Mouse (Mus musculus): Measurements from ENCODE around the gene Fam20a. TPM values are rescaled to one million over a fixed set of nuclear protein-coding genes. Genes with fewer than 3 reads are reported as not detected.

Gene Fam20a
- total RNA-seq, 2 experiments from 2014 or later, result 11.8 to 15.7 TPM

DNA sequence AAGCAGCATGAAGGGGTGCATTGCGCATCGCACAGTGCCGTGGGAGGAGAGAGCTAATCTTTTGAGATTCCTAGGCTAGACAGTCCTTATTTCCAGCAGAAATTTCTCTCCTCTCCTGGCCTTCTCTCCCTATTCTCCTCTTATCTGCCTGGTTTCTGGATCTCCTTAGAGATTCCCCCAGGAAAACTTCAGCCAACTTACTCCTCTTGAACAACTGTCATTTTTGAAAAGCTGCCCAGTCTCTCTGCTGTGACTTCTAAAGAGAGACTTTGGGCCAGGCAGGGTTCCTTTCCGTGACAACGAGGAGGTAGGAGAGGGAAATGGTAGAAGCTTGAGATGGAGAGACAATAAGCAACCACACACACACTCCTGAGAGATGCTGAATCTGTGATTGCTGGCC, 4.6 kb downstream of the Fam20a start:
- DNase-seq (ENCODE audit: low spot score in 2 of 2), result no peak

DNA sequence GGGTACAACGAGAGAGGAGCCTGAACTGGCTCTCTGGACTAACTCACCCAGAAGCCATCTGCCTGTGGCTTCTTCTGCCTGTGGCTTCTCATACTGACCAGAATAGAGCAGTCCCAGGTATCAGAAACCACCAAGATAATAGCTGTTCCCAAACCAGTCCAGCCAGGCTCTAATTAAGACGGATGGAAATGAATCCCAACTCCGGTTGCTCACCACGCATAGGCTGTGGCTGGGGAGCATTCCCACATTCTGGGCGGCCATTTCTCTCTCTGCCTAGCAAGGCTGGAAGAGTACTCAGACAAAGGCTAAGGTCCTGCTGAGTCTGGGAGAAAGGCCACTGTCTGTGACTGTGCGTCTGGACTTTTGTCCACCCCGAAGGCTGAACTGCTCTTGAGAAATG, 5.1 kb downstream of the Fam20a start:
- no peak for DNase-seq (ENCODE audit: low spot score in 2 of 2)

DNA sequence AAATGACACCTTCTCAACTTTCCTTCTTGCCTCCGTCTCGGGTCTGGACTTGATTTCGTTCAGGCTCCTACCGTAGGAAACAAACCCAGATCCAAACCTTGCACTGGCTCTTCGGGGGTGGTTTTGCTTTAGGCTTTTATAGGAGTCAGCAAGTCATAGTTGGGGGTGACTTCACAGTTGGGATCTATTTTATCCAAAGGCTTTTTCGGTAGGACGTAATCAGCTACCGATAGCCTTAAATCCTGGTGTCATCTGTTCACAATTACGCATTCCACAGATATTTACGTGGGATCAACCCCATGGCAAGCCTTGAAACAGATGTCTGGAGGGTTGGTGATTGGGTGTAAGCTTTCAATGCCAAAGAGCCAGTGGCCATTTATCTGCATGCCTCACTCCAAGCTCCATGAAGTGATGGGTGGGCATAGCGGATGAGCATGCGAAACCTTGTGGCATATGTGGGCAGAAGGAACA, 6.7 kb downstream of the Fam20a start:
- DNase-seq (ENCODE audit: low spot score in 2 of 2), result no peak

DNA sequence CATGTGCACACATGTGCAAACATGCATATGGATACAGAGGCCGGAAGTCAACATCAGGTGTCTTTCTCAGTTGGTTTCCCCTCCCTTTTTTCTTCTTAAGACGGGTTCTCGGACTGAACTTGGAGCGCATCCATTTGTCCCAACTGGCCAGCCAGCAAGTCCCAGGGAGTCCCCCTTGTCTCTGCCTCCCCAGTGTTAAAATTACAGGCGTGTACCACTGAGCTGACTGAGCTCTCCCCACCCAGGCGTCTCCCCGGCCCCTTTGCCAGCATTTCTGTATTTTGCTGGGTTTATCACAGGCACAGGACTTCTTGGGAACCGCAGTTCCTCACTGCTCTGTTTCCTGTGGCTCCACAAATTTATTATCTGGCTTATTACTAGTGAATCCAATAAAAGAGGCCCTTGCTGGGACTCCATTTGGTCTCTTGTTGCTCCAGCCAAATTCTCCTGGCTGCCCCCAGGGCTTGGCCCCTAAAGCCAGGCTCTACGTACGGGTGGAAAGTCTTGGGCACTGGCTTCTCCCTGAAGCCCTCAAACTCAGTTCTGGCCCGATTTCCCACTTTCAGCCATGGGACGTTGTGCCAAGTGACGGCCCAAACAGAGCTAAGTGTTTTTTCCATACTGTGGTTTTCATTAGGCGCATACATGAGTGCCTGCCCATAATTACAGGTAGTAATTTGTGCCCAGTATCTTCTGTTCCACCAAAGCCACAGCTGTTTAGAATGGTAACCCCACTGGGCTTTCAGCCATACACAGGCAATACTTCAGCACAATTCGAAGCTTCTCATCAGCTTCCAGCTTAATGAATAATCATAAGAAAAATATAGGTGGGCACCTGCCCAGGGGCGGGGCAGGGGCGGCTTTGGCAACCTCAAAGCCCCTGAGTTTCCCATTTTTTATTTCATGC, 7.5 kb downstream of the Fam20a start:
- no peak for DNase-seq (ENCODE audit: low spot score in 2 of 2)

DNA sequence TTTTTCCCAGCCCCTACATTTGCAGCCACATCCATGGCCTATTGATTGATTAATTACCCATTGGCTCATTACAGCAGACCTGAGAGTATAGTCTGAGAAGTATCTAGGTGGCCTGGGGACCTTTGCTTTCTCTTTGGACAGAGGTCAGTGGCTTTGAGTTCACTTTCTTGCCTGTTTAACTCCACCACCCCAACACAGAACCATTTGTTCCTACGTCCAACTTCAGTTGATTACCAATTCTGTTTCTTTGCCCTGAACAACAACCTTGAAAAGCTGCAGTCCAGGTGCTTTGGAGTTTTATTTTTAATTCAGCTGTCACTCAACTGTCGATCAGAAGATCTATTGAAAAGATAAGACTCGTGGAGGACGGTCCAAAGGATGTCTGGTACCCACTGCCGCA, 12.6 kb downstream of the Fam20a start:
- DNase-seq (ENCODE audit: low spot score in 2 of 2), result no peak

DNA sequence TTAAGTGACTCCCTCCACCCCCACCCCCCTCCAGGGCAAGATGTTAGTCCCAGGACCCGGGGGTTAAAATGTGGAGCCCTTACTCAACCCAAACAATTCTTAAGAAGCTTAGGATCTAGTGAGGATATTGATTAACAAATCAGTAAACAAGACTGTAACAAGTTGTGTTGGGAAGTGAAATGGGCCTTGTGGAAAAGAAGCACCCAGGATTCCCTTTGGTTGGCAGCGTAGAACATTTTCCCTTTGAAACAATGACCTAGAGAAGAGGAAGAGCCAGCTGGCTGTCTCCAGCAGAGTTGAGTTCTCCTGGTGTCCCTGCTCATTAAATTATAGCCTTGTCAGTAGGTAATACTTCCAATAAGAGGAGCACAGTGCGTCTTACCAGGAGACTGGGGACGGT, 13.3 kb downstream of the Fam20a start:
- DNase-seq (ENCODE audit: low spot score in 2 of 2), result no peak

DNA sequence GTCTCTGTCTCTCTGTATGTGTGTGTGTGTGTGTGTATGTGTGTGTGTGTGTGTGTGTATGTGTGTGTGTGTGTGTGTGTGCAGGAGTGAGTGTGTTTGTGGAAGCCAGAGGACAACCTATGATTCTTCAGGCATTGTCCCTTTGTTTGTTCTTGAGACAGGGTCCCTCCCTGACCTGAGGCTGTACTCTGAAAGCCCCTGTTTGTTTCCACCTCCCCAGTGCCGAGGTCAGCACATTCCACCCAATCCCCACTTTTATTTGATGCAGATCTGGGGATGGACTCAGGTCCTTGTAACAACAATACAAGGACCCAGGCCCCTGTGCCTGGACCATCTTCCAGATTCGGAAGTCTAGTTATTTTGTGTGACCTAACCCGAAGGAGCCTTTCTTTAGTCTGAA, 14.6 kb downstream of the Fam20a start:
- DNase-seq (ENCODE audit: low spot score in 2 of 2), result no peak

DNA sequence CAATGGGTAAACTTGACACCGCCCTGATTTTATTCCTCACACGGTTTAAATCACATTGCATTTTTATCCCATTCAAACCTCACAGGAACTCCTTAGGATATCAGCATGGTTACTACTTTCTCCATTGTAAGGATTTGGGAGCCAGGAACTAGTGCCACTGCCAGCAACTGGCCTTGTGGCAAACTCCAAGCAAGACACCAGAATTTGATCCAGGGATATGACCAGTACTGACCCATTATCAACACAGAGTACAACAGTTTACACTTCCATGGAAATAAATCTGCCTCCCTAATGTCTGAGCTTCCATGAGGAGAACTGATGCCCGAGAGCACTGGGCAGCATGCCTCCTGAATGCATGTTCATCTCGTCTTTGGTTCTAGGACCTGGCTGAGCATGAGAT, 15.5 kb downstream of the Fam20a start:
- DNase-seq (ENCODE audit: low spot score in 2 of 2), result no peak

DNA sequence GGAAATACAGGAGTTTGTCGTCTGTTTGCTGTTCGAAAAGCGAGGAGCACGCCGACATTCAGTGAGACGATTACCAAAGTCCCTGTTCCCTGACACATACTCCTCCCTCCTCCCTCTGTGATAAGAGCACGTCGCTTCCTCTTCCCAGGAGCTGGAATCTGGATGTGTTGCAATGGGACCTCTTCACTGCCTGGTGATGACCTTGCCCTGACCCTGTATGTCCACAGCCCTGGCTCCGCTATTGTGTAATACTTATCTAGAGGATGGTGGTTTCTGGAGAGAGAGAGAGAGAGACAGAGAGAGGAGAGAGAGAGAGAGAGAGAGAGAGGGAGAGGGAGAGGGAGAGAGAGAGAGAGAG, 16.0 kb downstream of the Fam20a start:
- DNase-seq (ENCODE audit: low spot score in 2 of 2), result no peak

DNA sequence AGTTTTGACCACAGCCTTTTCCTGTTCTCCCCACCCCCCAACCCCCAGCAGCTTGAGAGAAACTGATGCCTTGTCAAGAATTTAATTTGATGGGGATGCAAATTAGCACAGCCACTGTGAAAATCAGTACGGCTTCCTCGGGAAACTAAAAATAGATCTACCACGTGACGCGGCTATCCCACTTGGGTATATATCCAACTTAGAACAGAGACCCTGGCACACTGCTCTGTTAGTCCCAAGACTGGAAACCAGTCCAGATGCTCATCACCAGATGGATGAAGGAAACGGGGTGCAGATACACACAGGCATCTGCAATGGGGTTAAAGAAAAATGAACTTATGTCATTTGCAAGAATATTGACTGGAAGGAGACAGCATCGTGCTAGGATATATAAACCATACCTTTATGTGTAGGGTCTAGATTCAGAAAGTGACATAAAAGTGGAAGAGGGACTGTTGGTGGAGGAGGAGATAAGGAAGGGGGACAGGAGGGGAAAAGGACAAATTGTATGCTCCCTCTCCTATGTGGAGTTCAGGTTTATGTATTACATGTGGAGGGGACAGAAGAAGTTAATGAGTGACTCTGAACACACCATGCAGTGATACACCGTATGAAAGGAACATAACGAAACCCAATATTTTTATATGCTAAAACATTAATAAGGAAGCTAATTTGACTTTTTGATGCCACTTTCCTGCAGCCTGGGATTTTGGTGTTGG, 16.6 kb downstream of the Fam20a start:
- no peak for DNase-seq (ENCODE audit: low spot score in 2 of 2)

DNA sequence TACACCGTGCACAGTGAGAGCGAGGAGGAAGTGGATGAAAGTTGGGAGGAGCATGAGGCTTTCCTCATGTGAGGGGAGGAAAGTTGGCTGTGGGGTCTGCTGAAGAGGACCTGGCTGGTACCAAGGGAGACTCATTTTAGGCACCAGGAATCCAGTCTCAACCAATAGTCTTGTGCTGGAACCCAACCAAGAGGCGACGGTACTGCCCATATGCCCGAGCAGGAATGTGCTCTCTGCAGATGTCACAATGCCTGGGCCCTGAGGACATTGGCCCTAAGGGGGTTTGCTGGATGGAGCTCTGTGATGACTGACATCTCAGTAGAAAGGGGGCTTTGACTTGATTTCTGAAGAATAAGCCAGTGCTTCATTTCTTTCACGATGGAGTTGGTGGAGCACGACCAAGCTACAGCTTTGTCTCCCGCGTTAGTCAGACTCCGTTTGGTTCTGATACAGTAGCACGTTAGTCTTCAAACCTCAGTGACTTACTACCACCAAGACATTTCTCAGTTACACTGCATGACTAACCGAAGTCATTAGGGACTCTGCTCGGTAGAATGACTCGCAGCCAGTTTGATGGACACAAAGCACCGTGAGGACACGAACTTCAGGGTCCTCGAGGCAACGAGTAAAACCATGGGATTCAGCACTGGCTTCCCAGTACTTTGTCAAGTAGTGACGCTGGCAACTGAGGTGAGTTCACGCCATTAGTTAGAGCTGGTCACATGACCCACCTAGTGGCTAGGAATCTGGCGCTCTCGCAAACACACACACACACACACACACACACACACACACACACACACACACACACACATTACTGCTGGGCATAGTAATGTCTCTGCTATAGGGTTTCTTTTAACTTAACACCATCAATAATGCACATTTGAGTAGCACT, 17.5 kb downstream of the Fam20a start:
- DNase-seq (ENCODE audit: low spot score in 2 of 2), result no peak

DNA sequence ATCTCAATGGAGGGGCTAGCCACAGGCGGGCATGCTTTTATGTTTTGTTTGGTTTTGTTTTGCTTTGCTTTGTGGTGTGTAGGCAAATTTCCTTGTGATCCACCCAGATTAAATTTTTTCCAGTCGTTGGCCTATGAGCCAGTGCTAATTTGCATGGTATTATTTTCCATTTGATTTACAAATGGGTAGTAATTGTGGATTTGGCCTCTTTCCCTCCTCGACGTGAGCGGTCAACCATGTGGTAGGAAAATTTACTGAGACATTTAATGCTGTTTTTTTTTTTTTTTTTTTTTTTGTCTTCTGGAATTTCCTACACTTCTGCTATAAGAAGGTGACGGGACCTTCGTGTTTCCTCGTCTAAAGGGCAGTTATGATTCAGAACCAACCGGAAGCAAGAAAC, 18.2 kb downstream of the Fam20a start:
- no peak for DNase-seq (ENCODE audit: low spot score in 2 of 2)

DNA sequence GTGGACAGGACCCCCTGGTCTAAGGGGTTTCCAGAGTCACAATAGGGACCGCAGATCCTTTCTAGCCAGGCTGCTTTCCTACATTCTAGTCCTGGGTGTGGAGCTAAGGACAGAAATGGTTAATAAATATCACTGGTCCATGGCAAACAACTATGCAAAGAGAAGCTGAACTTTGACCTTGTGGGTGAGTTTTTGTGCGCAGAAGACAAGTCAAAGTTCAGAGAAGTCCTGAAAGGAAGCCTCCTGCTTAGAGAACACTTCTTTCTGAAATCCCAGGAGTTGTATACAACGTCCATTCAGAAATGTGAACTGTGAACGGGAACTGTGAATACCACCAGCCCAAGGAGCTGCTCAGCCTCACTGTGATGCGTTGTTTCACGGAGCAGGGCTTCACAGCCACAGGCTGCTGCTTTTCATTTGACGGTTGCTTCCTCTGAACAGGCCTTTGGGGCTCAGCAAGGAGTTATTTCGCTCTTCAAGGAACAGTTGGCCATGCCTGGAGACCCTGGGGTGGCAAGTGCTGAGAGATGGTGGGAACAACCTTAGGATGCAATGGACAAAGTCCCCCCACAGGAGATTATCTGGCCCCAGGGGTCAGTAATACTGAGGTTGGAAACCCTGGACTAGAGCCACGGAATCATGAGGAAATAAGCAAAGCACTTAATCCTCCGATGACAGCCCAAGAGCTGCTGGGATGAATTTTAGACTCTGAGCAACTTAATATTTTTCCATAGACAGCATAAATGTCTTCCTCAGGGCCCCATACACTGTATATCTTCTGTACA, 19.9 kb downstream of the Fam20a start:
- DNase-seq (ENCODE audit: low spot score in 2 of 2), result no peak

DNA sequence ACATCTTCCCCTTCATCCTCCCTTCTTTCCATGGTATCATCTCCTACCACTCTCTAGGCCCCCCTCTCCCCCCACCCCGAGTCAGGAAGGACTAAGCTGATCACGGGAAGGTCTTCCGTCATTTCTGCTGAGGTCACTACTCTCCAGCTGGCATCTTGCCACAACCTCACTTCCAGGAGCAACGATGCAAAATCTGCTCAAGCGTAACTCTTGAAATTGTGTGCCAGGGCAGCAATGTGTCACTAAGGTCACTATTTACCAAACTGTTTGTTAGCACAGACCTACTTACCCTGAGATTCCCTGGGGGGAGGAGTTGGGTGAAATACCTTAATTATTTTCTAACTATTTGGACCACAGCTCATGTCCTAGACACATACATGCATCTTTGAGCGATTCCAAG, 21.3 kb downstream of the Fam20a start:
- DNase-seq (ENCODE audit: low spot score in 2 of 2), result peak in 1 of 2 experiments; percentile 21

DNA sequence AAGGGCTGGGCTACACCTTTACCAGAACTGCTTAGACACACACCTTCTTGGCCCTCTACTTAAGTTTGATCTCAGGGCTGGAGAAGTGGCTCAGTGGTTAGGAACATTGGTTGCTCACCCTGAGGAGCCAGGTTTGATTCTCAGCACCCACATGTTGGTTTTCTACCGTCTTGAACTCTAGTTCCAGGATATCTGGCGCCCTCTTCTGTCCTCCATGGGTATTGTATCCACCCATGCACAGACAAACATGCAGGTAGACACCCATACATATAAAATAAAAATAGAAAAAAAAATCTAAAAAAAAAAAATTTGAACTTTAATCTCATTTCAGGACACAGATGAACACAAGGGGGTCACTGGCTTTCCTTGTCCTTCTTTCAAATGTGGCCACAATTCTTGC, 22.3 kb downstream of the Fam20a start:
- DNase-seq (ENCODE audit: low spot score in 2 of 2), result no peak

DNA sequence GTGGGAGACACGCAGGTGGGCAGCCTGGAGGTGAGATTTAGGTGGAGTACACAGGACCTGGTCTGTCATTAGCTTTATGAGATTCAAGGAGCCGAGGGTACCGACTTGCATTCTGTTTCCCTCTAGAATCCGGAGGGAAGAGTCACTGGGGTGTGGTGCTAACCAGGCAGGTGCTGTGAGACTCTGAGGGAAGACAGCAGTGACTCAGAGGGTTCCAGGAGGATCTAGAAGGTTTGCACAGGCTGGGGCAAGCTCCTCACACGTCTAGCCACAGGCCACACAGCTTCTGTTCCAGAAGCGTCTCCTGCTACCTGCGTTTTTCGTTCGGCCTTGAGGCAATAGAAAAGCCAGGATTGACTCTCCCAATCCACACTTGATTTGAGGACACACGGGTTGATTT, 23.3 kb downstream of the Fam20a start:
- no peak for DNase-seq (ENCODE audit: low spot score in 2 of 2)

DNA sequence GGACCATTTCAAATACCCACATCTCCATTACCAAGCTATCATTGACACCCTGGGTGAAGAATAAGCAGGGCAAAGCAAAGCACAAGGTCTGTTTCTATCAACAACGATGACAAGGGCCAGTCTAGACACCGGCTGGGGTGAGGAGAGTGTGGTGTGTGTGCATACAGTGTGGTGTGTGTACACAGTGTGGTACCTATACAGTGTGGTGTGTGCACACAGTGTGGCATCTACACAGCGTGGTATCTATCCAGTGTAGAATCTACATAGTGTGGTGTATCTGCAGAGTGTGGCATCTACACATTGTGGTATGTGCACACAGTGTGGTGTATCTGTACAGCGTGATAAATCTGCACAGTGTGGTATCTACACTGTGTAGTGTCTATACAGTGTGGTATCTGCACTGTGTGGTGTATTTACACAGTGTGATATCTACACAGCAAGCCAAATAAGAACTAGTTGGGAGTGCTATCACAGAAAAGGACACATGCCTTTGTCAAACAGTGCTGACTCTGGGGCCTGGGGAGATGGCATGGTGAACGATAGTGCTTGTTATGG, 24.9 kb downstream of the Fam20a start:
- no peak for DNase-seq (ENCODE audit: low spot score in 2 of 2)

DNA sequence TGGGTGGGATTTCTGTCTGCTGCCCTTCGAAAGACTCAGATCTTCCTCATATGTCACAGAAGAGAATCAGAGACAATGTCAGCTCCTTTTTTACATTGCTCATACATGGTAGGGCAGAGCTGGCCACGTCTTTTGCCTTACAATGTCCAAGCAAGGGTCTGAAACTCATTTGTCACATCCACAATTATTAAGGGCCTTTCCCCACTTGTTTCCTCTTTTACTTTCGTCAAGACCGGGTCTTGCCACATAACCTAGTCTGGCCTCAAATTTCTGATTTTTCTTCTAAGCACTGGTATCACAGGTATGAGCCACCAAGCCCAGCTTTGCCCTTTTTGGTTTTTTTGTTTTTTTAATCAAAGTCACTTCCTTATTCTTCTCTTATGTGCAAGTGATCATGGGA, 25.6 kb downstream of the Fam20a start:
- no peak for DNase-seq (ENCODE audit: low spot score in 2 of 2)

DNA sequence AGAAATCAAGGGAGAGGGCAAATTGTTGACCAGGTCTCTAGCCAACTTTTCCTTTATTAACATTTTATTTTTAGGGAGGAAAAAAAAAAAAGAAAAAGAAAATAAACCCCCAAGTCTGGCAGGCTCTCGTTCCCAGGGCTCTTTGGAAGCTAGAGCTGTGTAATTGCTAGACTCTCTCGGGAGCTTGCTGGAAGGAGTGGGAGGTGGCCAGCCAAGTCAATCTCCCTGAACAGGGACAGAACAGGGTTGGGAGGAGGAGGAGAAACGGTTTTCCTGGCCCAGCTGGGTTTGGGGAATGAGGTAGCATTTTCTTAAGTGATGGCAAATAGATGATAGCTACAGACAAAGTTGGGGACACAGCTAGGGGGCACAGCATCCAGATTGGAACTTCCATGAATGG, 29.3 kb downstream of the Fam20a start:
- DNase-seq (ENCODE audit: low spot score in 2 of 2), result no peak

DNA sequence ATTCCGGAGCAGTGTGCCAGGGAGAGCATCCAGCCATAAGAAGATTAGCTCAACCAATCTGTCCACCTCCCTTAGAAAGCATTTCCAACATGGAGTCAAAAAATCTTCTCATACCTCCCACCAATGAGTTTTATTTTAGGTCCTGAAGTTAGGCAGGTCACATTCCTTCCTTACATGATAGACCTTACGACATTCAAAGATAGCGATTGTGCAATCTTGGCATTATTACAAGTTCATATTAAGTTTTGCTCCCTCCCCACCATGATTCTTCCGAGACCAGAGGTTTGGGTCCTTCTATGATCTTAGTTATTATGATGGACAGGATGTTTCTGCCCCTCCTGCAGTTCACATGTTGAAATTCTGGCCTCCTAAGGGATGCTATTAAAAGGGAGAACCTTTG, 32.5 kb downstream of the Fam20a start:
- no peak for DNase-seq (ENCODE audit: low spot score in 2 of 2)

Measured in adrenal gland, postnatal 4 days (tissue).